Mouse (Mus musculus): Measurements from ENCODE around the gene Hexim1. TPM values are rescaled to one million over a fixed set of nuclear protein-coding genes. Genes with fewer than 3 reads are reported as not detected.
A peak's percentile ranks its signal among the peaks of the same experiment; 100 is the strongest.

Gene Hexim1
- 2.8 and 2.9 TPM in 2 replicates for polyA plus RNA-seq (2016; fragmentation: Nextera tagmentation; extraction: Ambion mirVana)

DNA sequence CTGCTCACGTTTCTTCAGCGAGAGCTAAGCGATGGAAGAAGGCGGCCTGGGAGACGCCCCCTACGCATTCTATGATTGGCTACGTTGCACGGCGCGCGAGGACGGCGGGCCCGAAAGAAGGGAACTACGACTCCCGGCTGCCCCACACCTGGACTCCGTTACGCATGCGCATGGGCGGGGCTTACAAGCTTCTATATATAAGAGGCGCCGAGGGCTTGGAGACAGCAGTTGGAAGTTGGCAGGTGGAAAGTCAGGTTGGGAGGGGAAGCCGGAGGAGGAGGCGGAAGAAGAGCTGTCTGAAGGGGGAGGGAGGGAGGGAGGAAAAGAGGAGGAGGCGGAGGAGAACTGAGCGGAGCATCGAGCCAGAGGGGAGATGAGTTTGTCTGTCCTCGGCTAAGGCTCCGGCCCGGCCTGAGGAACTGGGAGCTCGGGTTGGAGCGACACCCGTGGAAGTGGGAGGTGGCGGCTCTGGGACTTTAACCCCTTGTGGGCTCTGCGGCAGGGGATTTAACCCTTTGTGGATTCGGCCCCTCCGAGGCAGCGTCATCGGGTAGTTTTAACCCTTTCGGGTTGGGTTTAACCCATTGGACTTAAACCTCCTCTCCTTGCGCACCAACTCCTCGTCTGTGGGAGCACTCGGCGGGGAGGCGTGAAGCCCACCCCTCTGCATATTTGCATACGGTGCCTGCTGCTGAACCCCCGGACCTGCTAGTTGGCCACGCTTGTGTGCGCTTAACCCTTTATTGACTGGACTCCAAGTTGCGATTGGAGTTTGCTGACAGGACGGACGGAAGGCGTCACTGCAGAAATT lies at the start of gene Hexim1:
Gene Hexim1, plus strand, starts transcription at position 224 of the 811 bp plus-strand sequence.
- Histone ChIP-seq H3K9me3 (no peaks in the 10 kb centered on the region), H3K4me3 (peak within 1 kb of the TSS; percentile 76), H3K27me3 (replicated peaks; ENCODE audit: low read depth, poor library complexity, severe bottlenecking) (peaks cover 32% of the 10 kb centered on the region), H3K4me1 (peaks cover 56% of the 10 kb centered on the region), H3K27ac (replicated peaks) (peak within 1 kb of the TSS; percentile 96), H3K36me3 (replicated peaks) (no peaks in the 10 kb centered on the region)
- peak; percentile 100 for DNase-seq (ENCODE audit: low spot score)
- WGBS: under 1% methylated on average over 53 of the region's 53 CpGs

- H3K27ac ChIP-seq (replicated peaks): no peak overlapping the region
- peaks cover 93% of the 10 kb centered on the region for H3K36me3 ChIP-seq (replicated peaks)
- H3K9me3 ChIP-seq: no peaks in the 10 kb centered on the region
- H3K4me3 ChIP-seq: no peak overlapping the region
- no peaks in the 10 kb centered on the region for H3K4me1 ChIP-seq
- WGBS: 95% methylated on average over 6 of the region's 6 CpGs
- DNase-seq (ENCODE audit: low spot score): no peak
- H3K27me3 ChIP-seq (replicated peaks; ENCODE audit: low read depth, poor library complexity, severe bottlenecking): no peaks in the 10 kb centered on the region
Measured at GRCm38 (mm10) chr11:103067051-103067361, 49.0 kb upstream of the Hexim1 start.

DNA sequence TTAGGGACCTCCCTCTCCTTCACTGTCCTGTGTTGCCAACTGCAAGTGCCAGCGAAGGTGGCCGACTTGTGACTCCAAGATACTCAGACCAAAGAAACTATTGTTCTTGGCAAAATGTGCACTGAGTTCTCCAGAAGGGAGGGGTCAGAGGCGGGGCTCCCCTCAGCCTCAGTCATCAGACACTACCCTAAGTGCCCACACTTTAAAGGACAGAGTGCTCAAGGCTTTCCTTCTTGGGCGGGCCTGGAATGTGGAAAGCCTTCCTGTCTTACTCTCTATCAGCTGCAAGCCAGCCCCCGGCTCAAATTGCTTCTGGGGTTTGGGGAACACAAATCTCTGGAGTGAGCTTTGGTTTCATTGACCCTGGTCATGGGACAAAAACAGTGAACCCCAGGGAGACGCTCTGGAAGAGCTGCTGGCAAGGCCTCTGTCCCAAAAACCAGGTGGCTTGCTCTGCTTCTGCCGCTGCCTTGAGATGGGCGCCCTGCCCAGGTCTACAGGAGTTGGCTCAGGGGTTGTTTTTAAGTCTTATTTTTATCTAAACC lies 48.5 kb upstream of the Hexim1 start:
- WGBS: 73% methylated on average over 8 of the region's 8 CpGs
- DNase-seq (ENCODE audit: low spot score): no peak
- H3K4me3 ChIP-seq: no peak overlapping the region
- peaks cover 89% of the 10 kb centered on the region for H3K36me3 ChIP-seq (replicated peaks)
- H3K27me3 ChIP-seq (replicated peaks; ENCODE audit: low read depth, poor library complexity, severe bottlenecking): no peaks in the 10 kb centered on the region
- H3K4me1 ChIP-seq: no peaks in the 10 kb centered on the region
- H3K9me3 ChIP-seq: no peaks in the 10 kb centered on the region
- H3K27ac ChIP-seq (replicated peaks): no peak overlapping the region

DNA sequence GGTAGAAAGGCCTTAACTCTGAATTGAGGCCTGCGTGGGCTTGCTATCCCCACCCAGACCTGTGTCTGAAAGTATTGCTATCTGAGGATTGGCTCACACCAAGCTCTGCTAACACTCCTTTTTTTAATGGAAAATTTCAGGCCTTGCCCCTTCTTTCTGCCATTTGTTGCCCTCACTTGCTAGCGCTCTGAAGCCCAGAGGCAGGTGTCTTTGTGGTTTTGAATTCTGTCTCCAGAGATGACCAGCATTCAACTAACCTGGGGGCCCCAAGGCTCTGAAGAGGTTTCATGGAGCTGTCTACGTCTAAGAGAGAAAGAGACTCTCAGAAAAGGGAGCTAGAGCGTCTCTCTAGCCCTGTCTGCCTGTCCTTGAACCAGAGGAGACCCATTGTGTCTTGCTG lies 47.8 kb upstream of the Hexim1 start:
- WGBS: 94% methylated on average over 4 of the region's 4 CpGs
- Histone ChIP-seq H3K4me1 (no peaks in the 10 kb centered on the region), H3K9me3 (no peaks in the 10 kb centered on the region), H3K36me3 (replicated peaks) (peaks cover 87% of the 10 kb centered on the region), H3K27ac (replicated peaks) (no peak overlapping the region), H3K4me3 (no peak overlapping the region), H3K27me3 (replicated peaks; ENCODE audit: low read depth, poor library complexity, severe bottlenecking) (no peaks in the 10 kb centered on the region)
- DNase-seq (ENCODE audit: low spot score): no peak

GRCm38 (mm10) chr11:103068884-103069283 lies 47.1 kb upstream of the Hexim1 start:
- H3K4me1 ChIP-seq: peaks cover under 1% of the 10 kb centered on the region; the same call in 1 of the 2 replicates
- no peak for DNase-seq (ENCODE audit: low spot score)
- no peaks in the 10 kb centered on the region for H3K9me3 ChIP-seq
- peaks cover 80% of the 10 kb centered on the region for H3K36me3 ChIP-seq (replicated peaks)
- no peak overlapping the region for H3K27ac ChIP-seq (replicated peaks)
- WGBS: 94% methylated on average over 11 of the region's 11 CpGs
- no peaks in the 10 kb centered on the region for H3K27me3 ChIP-seq (replicated peaks; ENCODE audit: low read depth, poor library complexity, severe bottlenecking)
- H3K4me3 ChIP-seq: no peak overlapping the region

- H3K27me3 ChIP-seq (replicated peaks; ENCODE audit: low read depth, poor library complexity, severe bottlenecking): no peaks in the 10 kb centered on the region
- 97% methylated on average over 2 of the region's 2 CpGs for WGBS
- H3K36me3 ChIP-seq (replicated peaks): peaks cover 72% of the 10 kb centered on the region
Measured at GRCm38 (mm10) chr11:103069731-103070130, 46.3 kb upstream of the Hexim1 start.

GRCm38 (mm10) chr11:103070322-103070880 lies 45.6 kb upstream of the Hexim1 start:
- no peak overlapping the region for H3K4me3 ChIP-seq
- no peaks in the 10 kb centered on the region for H3K27me3 ChIP-seq (replicated peaks; ENCODE audit: low read depth, poor library complexity, severe bottlenecking)
- no peaks in the 10 kb centered on the region for H3K9me3 ChIP-seq
- no peak overlapping the region for H3K27ac ChIP-seq (replicated peaks)
- peaks cover 66% of the 10 kb centered on the region for H3K36me3 ChIP-seq (replicated peaks)
- 94% methylated on average over 10 of the region's 10 CpGs for WGBS
- no peak for DNase-seq (ENCODE audit: low spot score)
- H3K4me1 ChIP-seq: peaks cover 12% of the 10 kb centered on the region

More at GRCm38 (mm10) chr11:103069731-103070130, 46.3 kb upstream of the Hexim1 start:
- peaks cover 9% of the 10 kb centered on the region for H3K4me1 ChIP-seq
- H3K4me3 ChIP-seq: no peak overlapping the region
- DNase-seq (ENCODE audit: low spot score): no peak
- no peaks in the 10 kb centered on the region for H3K9me3 ChIP-seq
- no peak overlapping the region for H3K27ac ChIP-seq (replicated peaks)

DNA sequence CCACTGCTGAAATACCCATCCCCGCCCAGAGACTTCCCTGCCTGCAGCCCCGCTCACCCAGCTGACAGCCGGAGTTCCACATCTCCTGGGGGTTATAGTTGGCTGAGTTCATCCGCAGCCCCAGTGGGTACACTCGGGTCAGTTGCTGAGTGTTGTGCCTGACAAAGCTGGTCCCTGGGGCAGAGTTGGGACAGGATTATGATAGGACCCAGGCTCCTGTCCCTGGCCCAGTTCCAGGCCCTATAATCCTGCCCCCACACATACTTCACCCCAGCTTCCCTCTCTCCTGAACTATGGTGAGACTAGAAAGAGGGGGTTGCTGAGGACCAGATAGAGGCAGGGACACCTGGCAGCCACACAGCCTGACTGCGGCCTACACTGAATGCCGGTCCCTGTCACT lies 42.4 kb upstream of the Hexim1 start:
- H3K9me3 ChIP-seq: no peaks in the 10 kb centered on the region
- H3K27me3 ChIP-seq (replicated peaks; ENCODE audit: low read depth, poor library complexity, severe bottlenecking): peaks cover 11% of the 10 kb centered on the region
- WGBS: 88% methylated on average over 7 of the region's 7 CpGs
- H3K36me3 ChIP-seq (replicated peaks): peaks cover 34% of the 10 kb centered on the region
- H3K4me3 ChIP-seq: no peak overlapping the region
- DNase-seq (ENCODE audit: low spot score): no peak
- no peak overlapping the region for H3K27ac ChIP-seq (replicated peaks)
- peaks cover 12% of the 10 kb centered on the region for H3K4me1 ChIP-seq

DNA sequence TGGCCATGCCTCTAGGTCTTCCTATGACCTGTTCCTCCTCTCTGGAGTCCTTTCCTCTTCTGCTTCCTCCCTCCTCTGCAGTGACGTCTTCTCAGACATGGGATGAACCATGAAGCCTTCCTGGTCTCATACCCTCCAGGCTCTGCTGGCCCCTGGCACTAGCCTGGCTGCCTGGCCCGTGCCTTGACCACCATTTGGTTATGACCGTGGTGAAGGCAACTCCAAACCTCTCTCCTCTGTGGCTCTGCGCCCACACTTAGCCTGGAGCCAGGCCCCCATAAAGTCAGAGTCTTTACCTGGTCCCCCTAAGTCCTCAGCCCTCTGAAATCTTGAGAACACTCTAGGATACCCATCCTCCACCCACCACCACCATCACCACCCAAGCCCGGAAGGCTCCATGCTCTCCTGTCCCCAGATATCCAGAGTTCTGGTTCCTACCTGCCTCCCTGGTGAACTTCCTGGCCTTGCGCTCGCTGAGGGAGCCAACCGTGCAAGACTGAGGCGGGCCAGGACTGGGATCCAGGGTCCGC lies 41.8 kb upstream of the Hexim1 start:
- H3K36me3 ChIP-seq (replicated peaks): peaks cover 28% of the 10 kb centered on the region

DNA sequence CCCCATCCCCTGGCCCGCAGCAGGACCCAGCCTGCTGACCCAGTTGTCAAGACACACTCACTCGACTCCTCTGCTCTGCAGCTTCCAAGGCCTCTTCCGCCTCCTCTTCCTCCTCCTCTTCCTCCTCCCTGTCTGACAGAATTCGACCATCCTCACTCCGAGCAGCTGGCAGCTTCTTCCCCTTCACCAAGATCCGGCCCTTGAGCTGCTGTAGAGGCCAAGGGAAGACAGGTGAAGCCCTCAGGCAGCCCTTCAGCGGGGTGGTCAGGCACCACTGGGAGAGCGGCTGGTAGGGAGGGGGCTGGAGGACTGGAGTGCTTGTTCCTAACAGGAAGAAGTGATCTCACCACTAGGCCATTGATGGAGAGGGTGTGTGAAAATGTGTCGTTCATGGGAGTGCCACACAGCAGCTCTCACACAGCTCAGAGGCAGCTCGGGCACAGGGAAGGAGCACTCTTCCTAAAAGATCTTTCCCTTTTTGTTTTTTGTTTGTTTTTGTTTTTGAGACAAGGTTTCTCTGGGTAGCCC lies 41.2 kb upstream of the Hexim1 start:
- Histone ChIP-seq H3K27me3 (replicated peaks; ENCODE audit: low read depth, poor library complexity, severe bottlenecking) (peaks cover 23% of the 10 kb centered on the region), H3K4me1 (peaks cover 13% of the 10 kb centered on the region), H3K36me3 (replicated peaks) (peaks cover 22% of the 10 kb centered on the region), H3K27ac (replicated peaks) (no peak overlapping the region; the same call in 1 of the 2 replicates), H3K9me3 (no peaks in the 10 kb centered on the region), H3K4me3 (peak overlapping the region; percentile 8; the same call in 1 of the 2 replicates)
- 19% methylated on average over 10 of the region's 10 CpGs for WGBS
- DNase-seq (ENCODE audit: low spot score): peak; percentile 21

More for the DNA sequence above, 41.8 kb upstream of the Hexim1 start:
- peaks cover 16% of the 10 kb centered on the region for H3K27me3 ChIP-seq (replicated peaks; ENCODE audit: low read depth, poor library complexity, severe bottlenecking)
- peak overlapping the region; percentile 8; the same call in 1 of the 2 replicates for H3K4me3 ChIP-seq
- 50% methylated on average over 10 of the region's 10 CpGs for WGBS
- no peak for DNase-seq (ENCODE audit: low spot score)
- H3K9me3 ChIP-seq: no peaks in the 10 kb centered on the region
- H3K4me1 ChIP-seq: peaks cover 12% of the 10 kb centered on the region
- H3K27ac ChIP-seq (replicated peaks): no peak overlapping the region

- 93% methylated on average over 7 of the region's 7 CpGs for WGBS
- Histone ChIP-seq H3K27me3 (replicated peaks; ENCODE audit: low read depth, poor library complexity, severe bottlenecking) (peaks cover 34% of the 10 kb centered on the region), H3K4me1 (peaks cover 25% of the 10 kb centered on the region)
Measured at GRCm38 (mm10) chr11:103076010-103076409, 40.0 kb upstream of the Hexim1 start.

DNA sequence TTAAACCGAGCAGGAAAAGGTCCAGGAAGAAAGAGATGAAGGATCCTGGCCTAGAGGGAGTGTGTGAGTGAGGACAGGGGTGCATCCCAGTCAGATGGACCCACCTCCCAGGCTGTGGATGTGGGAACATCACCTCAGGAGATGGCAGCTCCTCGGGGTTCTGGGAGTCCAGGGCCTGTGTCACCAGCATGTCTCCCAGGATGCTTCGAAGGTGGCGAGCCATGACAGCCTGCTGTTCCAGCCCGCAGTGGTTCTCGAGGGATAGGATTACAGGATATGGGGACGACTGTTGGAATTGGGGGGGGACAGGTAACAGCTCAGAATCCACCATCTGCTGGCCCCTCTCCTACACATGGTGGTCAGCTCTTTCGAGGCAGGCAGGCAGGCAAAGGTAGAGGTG lies 39.5 kb upstream of the Hexim1 start:
- H3K9me3 ChIP-seq: no peaks in the 10 kb centered on the region
- H3K27ac ChIP-seq (replicated peaks): no peak overlapping the region
- H3K4me1 ChIP-seq: peaks cover 26% of the 10 kb centered on the region
- 82% methylated on average over 8 of the region's 8 CpGs for WGBS
- DNase-seq (ENCODE audit: low spot score): no peak
- H3K27me3 ChIP-seq (replicated peaks; ENCODE audit: low read depth, poor library complexity, severe bottlenecking): peaks cover 40% of the 10 kb centered on the region
- H3K36me3 ChIP-seq (replicated peaks): peaks cover 4% of the 10 kb centered on the region; the same call in 1 of the 2 replicates
- no peak overlapping the region for H3K4me3 ChIP-seq

More at GRCm38 (mm10) chr11:103076010-103076409, 40.0 kb upstream of the Hexim1 start:
- Histone ChIP-seq H3K36me3 (replicated peaks) (peaks cover 10% of the 10 kb centered on the region; the same call in 1 of the 2 replicates), H3K4me3 (no peak overlapping the region), H3K27ac (replicated peaks) (no peak overlapping the region), H3K9me3 (no peaks in the 10 kb centered on the region)
- no peak for DNase-seq (ENCODE audit: low spot score)
